Mouse (Mus musculus): Measurements from ENCODE around the gene Lrrc4b. TPM values are rescaled to one million over a fixed set of nuclear protein-coding genes. Genes with fewer than 3 reads are reported as not detected.

Lrrc4b gene
- polyA plus RNA-seq, 1 experiment from 2014 or later, result 2.1 TPM

GRCm38 (mm10) chr7:44398570-44398969 is 30.2 kb upstream of the Lrrc4b start:
- no peaks in the 10 kb centered on the region for H3K36me3 ChIP-seq (ENCODE audit: control insufficient read depth, insufficient read depth, low read length)
- H3K27me3 ChIP-seq (ENCODE audit: control insufficient read depth, insufficient read depth, low read length), result 0 out of 2 replicates have a peak, but pooled peaks cover 3% of the 10 kb centered on the region
- 16% methylated on average over 3 of the region's 3 CpGs for WGBS
- no peaks in the 10 kb centered on the region for H3K9me3 ChIP-seq (ENCODE audit: control insufficient read depth, low read depth, low read length)
- H3K4me1 ChIP-seq (ENCODE audit: control insufficient read depth, insufficient read depth, low read length), result no peaks in the 10 kb centered on the region
- ATAC-seq (ENCODE audit: insufficient number of reproducible peaks, insufficient read depth, low FRiP score, low read depth), result peak; percentile 39; the same call in 1 of the 2 replicates
- H3K4me2 ChIP-seq (replicated peaks; ENCODE audit: low read depth, low read length), result no peak overlapping the region
- H3K9ac ChIP-seq (replicated peaks; ENCODE audit: low read depth, low read length), result no peak overlapping the region
- no peak overlapping the region for H3K27ac ChIP-seq (ENCODE audit: low read length)
- no peak overlapping the region for H3K4me3 ChIP-seq (ENCODE audit: low read depth, low read length)

GRCm38 (mm10) chr7:44401673-44402072 is 27.1 kb upstream of the Lrrc4b start:
- Histone ChIP-seq H3K4me2 (replicated peaks; ENCODE audit: low read depth, low read length) (no peak overlapping the region), H3K4me3 (ENCODE audit: low read depth, low read length) (no peak overlapping the region), H3K27ac (ENCODE audit: low read length) (no peak overlapping the region), H3K9ac (replicated peaks; ENCODE audit: low read depth, low read length) (no peak overlapping the region), H3K9me3 (ENCODE audit: control insufficient read depth, low read depth, low read length) (no peaks in the 10 kb centered on the region), H3K36me3 (ENCODE audit: control insufficient read depth, insufficient read depth, low read length) (no peaks in the 10 kb centered on the region), H3K4me1 (ENCODE audit: control insufficient read depth, insufficient read depth, low read length) (no peaks in the 10 kb centered on the region), H3K27me3 (ENCODE audit: control insufficient read depth, insufficient read depth, low read length) (0 out of 2 replicates have a peak, but pooled peaks cover 3% of the 10 kb centered on the region)
- WGBS, result 69% methylated on average over 6 of the region's 6 CpGs
- ATAC-seq (ENCODE audit: insufficient number of reproducible peaks, insufficient read depth, low FRiP score, low read depth), result no peak

GRCm38 (mm10) chr7:44405346-44406014 is 23.3 kb upstream of the Lrrc4b start:
- H3K4me2 ChIP-seq (replicated peaks; ENCODE audit: low read depth, low read length), result peak overlapping the region; percentile 41
- 1% methylated on average over 27 of the region's 27 CpGs for WGBS
- H3K4me1 ChIP-seq (ENCODE audit: control insufficient read depth, insufficient read depth, low read length), result no peaks in the 10 kb centered on the region
- H3K36me3 ChIP-seq (ENCODE audit: control insufficient read depth, insufficient read depth, low read length), result no peaks in the 10 kb centered on the region
- H3K4me3 ChIP-seq (ENCODE audit: low read depth, low read length), result peak overlapping the region; percentile 33
- 0 out of 2 replicates have a peak overlapping the region, but pooled peaks have one; percentile 30 for H3K27ac ChIP-seq (ENCODE audit: low read length)
- H3K27me3 ChIP-seq (ENCODE audit: control insufficient read depth, insufficient read depth, low read length), result 0 out of 2 replicates have a peak, but pooled peaks cover 3% of the 10 kb centered on the region
- H3K9me3 ChIP-seq (ENCODE audit: control insufficient read depth, low read depth, low read length), result no peaks in the 10 kb centered on the region
- ATAC-seq (ENCODE audit: insufficient number of reproducible peaks, insufficient read depth, low FRiP score, low read depth), result peak; percentile 96
- H3K9ac ChIP-seq (replicated peaks; ENCODE audit: low read depth, low read length), result no peak overlapping the region

- Histone ChIP-seq H3K4me2 (replicated peaks; ENCODE audit: low read depth, low read length) (no peak overlapping the region), H3K27ac (ENCODE audit: low read length) (no peak overlapping the region), H3K4me1 (ENCODE audit: control insufficient read depth, insufficient read depth, low read length) (no peaks in the 10 kb centered on the region), H3K9ac (replicated peaks; ENCODE audit: low read depth, low read length) (no peak overlapping the region), H3K36me3 (ENCODE audit: control insufficient read depth, insufficient read depth, low read length) (no peaks in the 10 kb centered on the region), H3K4me3 (ENCODE audit: low read depth, low read length) (no peak overlapping the region), H3K27me3 (ENCODE audit: control insufficient read depth, insufficient read depth, low read length) (0 out of 2 replicates have a peak, but pooled peaks cover 3% of the 10 kb centered on the region), H3K9me3 (ENCODE audit: control insufficient read depth, low read depth, low read length) (no peaks in the 10 kb centered on the region)
- WGBS, result 1% methylated on average over 5 of the region's 5 CpGs
- ATAC-seq (ENCODE audit: insufficient number of reproducible peaks, insufficient read depth, low FRiP score, low read depth), result no peak
These were observed 22.8 kb upstream of the Lrrc4b start for GRCm38 (mm10) chr7:44406015-44406355.

GRCm38 (mm10) chr7:44411144-44411543 is 17.7 kb upstream of the Lrrc4b start:
- WGBS, result 86% methylated on average over 4 of the region's 4 CpGs
- Histone ChIP-seq H3K4me1 (ENCODE audit: control insufficient read depth, insufficient read depth, low read length) (no peaks in the 10 kb centered on the region), H3K9me3 (ENCODE audit: control insufficient read depth, low read depth, low read length) (no peaks in the 10 kb centered on the region), H3K9ac (replicated peaks; ENCODE audit: low read depth, low read length) (no peak overlapping the region), H3K27me3 (ENCODE audit: control insufficient read depth, insufficient read depth, low read length) (no peaks in the 10 kb centered on the region), H3K27ac (ENCODE audit: low read length) (no peak overlapping the region), H3K4me3 (ENCODE audit: low read depth, low read length) (no peak overlapping the region), H3K4me2 (replicated peaks; ENCODE audit: low read depth, low read length) (no peak overlapping the region), H3K36me3 (ENCODE audit: control insufficient read depth, insufficient read depth, low read length) (no peaks in the 10 kb centered on the region)
- ATAC-seq (ENCODE audit: insufficient number of reproducible peaks, insufficient read depth, low FRiP score, low read depth), result no peak

- Histone ChIP-seq H3K9ac (replicated peaks; ENCODE audit: low read depth, low read length) (no peak overlapping the region), H3K9me3 (ENCODE audit: control insufficient read depth, low read depth, low read length) (no peaks in the 10 kb centered on the region), H3K4me1 (ENCODE audit: control insufficient read depth, insufficient read depth, low read length) (no peaks in the 10 kb centered on the region), H3K27ac (ENCODE audit: low read length) (no peak overlapping the region), H3K4me2 (replicated peaks; ENCODE audit: low read depth, low read length) (no peak overlapping the region), H3K36me3 (ENCODE audit: control insufficient read depth, insufficient read depth, low read length) (no peaks in the 10 kb centered on the region), H3K4me3 (ENCODE audit: low read depth, low read length) (no peak overlapping the region), H3K27me3 (ENCODE audit: control insufficient read depth, insufficient read depth, low read length) (no peaks in the 10 kb centered on the region)
- 71% methylated on average over 6 of the region's 6 CpGs for WGBS
- ATAC-seq (ENCODE audit: insufficient number of reproducible peaks, insufficient read depth, low FRiP score, low read depth), result no peak
These were observed 15.5 kb upstream of the Lrrc4b start for GRCm38 (mm10) chr7:44413307-44413706.

- Histone ChIP-seq H3K4me3 (ENCODE audit: low read depth, low read length) (no peak overlapping the region), H3K4me1 (ENCODE audit: control insufficient read depth, insufficient read depth, low read length) (peaks cover 7% of the 10 kb centered on the region; the same call in 1 of the 2 replicates), H3K27ac (ENCODE audit: low read length) (no peak overlapping the region), H3K36me3 (ENCODE audit: control insufficient read depth, insufficient read depth, low read length) (no peaks in the 10 kb centered on the region), H3K9ac (replicated peaks; ENCODE audit: low read depth, low read length) (no peak overlapping the region), H3K4me2 (replicated peaks; ENCODE audit: low read depth, low read length) (peak overlapping the region; percentile 75; the same call in 1 of the 2 replicates), H3K9me3 (ENCODE audit: control insufficient read depth, low read depth, low read length) (no peaks in the 10 kb centered on the region), H3K27me3 (ENCODE audit: control insufficient read depth, insufficient read depth, low read length) (peaks cover 20% of the 10 kb centered on the region)
- 13% methylated on average over 8 of the region's 8 CpGs for WGBS
- no peak for ATAC-seq (ENCODE audit: insufficient number of reproducible peaks, insufficient read depth, low FRiP score, low read depth)
These were observed 1.2 kb upstream of the Lrrc4b start for GRCm38 (mm10) chr7:44427666-44428065.

- Histone ChIP-seq H3K9ac (replicated peaks; ENCODE audit: low read depth, low read length) (peak overlapping the region; percentile 28; the same call in 1 of the 2 replicates), H3K9me3 (ENCODE audit: control insufficient read depth, low read depth, low read length) (no peaks in the 10 kb centered on the region), H3K27me3 (ENCODE audit: control insufficient read depth, insufficient read depth, low read length) (peaks cover 20% of the 10 kb centered on the region), H3K36me3 (ENCODE audit: control insufficient read depth, insufficient read depth, low read length) (no peaks in the 10 kb centered on the region), H3K4me1 (ENCODE audit: control insufficient read depth, insufficient read depth, low read length) (peaks cover 7% of the 10 kb centered on the region; the same call in 1 of the 2 replicates), H3K4me3 (ENCODE audit: low read depth, low read length) (peak overlapping the region; percentile 46), H3K27ac (ENCODE audit: low read length) (no peak overlapping the region), H3K4me2 (replicated peaks; ENCODE audit: low read depth, low read length) (peak overlapping the region; percentile 75)
- WGBS, result 3% methylated on average over 23 of the region's 38 CpGs
- peak; percentile 42; the same call in 1 of the 2 replicates for ATAC-seq (ENCODE audit: insufficient number of reproducible peaks, insufficient read depth, low FRiP score, low read depth)
These were observed 457 bp upstream of the Lrrc4b start for GRCm38 (mm10) chr7:44428171-44428950.

Measured in stomach, embryonic 14.5 days (tissue).